Mouse (Mus musculus) erythroblast, embryonic 14.5 days (primary cell): Measurements from ENCODE around the gene 2210407C18Rik.

Experiments
- GATA1 ChIP-seq: IDR thresholded peaks from 2 replicates; pipeline ENCODE4 v1.6.1; 2012; ENCODE audit warnings: low read length, inconsistent platforms, mixed read lengths
- TAL1 ChIP-seq: IDR thresholded peaks from 3 replicates; pipeline ENCODE4 v1.6.1; 2012; ENCODE audit warnings: low read length, inconsistent platforms, mixed read lengths

- TF ChIP-seq GATA1, result peak; percentile 66; the same call in 1 of the 2 replicates
- TF ChIP-seq TAL1, result no peak
Observed at GRCm38 (mm10) chr11:58643350-58643749, 27.5 kb upstream of the 2210407C18Rik start.
